Mouse (Mus musculus) lung, postnatal 36 days (tissue): ENCODE measurements around the gene Cyp2t4.

Experiments used
- DNase-seq: peaks from one replicate; pipeline ENCODE4 v3.0.0; 2022; ENCODE audit warnings: mixed read lengths

Cyp2t4 gene

GRCm38 (mm10) chr7:27185986-27186385 lies 32.5 kb downstream of the Cyp2t4 start:
- DNase-seq, result no peak

- DNase-seq, result peak; percentile 28
These were observed 35.9 kb downstream of the Cyp2t4 start for GRCm38 (mm10) chr7:27189271-27189931.

GRCm38 (mm10) chr7:27192434-27192833 lies 38.9 kb downstream of the Cyp2t4 start:
- DNase-seq, result no peak

GRCm38 (mm10) chr7:27193731-27194130 lies 40.2 kb downstream of the Cyp2t4 start:
- DNase-seq, result no peak

- peak; percentile 100 for DNase-seq
These were observed 42.4 kb downstream of the Cyp2t4 start, which contains the start of the genes BC024978 and Snrpa for GRCm38 (mm10) chr7:27195681-27196611. Gene BC024978, plus strand, starts transcription at chr7:27195781. Gene Snrpa, minus strand, starts transcription at chr7:27196271.

GRCm38 (mm10) chr7:27197136-27197535 lies 43.6 kb downstream of the Cyp2t4 start:
- DNase-seq, result no peak

DNA sequence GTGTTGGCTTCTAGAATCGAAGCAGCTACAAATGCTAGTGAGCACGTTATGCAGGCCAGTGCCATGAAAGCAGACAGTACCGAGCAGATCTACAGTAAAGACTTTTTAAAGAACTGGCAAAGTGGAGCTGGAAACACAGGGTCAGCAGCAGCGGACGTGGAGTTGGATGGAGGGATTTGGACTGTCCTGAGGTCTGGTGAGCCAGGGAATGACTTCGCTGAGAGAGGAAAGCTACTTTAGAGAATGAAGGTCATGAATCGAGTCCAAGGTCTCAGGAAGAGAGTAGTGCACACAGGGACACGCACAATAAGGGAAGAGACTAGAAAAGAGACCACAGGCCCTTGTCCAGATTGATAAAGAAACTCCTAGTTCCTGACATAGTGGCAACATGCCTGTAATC lies 44.1 kb downstream of the Cyp2t4 start:
- no peak for DNase-seq

- no peak for DNase-seq
These were observed 44.8 kb downstream of the Cyp2t4 start for GRCm38 (mm10) chr7:27198355-27198754.

DNA sequence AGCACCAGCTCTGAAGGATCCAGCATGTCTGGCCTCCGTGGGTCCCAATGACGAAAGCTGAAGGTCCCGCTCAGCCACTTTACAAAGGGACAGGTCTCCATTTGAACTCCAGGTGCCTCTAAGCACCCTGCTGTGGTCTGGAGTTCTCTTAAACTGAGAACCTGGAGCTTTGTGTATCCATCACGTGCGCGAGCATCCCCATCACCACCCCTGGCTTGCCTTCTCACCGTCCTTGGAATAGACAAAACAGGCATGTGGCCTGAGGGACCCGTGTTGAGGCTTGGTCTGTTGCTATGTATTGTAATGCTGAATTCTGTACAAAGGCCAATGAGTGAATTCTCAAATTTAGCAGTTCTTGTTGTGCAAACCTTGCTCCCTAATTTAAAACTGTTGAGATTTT lies 45.3 kb downstream of the Cyp2t4 start:
- DNase-seq, result no peak

DNA sequence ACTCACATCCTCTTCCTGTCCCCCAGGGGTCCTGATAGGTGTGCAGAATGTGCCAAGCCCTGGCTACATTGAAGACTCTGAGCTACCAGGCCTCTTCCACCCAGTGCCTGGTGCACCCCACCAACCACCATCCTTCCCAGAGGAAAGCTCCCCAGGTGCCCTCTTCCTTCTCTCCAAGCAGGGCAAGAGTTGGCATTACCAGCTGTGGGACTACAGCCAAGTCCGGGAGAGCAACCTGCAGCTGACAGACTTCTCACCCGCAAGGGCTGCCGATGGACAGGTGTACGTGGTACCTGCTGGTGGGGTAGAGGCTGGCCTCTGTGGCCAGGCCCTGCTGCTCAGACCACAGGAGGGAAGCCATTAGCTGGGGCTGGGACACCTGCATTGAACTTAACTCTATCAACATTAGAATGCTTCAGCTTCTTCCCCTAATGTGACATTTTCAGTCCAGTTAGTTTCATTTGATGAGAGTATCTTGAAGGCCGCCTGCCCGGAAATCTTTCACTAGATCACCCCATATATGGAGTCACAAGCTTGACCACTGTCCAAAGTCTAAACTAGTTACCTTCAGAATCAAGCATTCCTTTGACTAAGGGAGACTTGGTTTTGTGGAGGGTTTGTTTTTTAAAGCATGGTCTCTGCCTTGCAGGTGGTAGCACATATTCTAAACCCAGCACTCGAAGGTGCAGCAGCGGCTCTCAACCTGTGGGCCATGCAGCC lies 50.4 kb downstream of the Cyp2t4 start:
- no peak for DNase-seq
